Mouse (Mus musculus) A20 (cell line): ENCODE results near the gene Pard3b.

Source experiments
- DNase-seq: peaks from one replicate; pipeline ENCODE4 v3.0.0-alpha.2; 2011; ENCODE audit warnings: low read depth, low spot score

Gene Pard3b

GRCm38 (mm10) chr1:62632886-62633285 is 994.3 kb downstream of the Pard3b start:
- DNase-seq = no peak

DNA sequence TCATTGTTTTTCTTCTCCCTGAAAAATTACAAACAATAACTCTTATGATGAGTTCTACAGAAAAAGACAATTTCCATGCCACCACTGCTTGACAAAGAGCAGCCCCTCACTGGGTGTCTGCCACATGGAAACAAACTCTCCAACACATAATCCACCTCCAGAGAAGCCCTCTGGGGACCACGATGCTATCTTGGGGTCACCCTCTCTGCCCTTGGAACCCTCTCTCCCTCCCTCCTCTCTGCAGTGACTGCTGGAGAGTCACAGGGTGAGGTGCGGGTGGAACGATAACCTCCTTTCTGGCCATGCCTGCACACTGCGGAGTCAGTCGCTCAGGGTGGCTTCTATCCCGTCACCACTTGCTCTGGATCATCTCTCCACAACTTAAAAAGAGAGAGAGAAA is 996.6 kb downstream of the Pard3b start:
- DNase-seq = no peak

- DNase-seq = no peak
Measured at GRCm38 (mm10) chr1:62636906-62637673, 998.5 kb downstream of the Pard3b start.

DNA sequence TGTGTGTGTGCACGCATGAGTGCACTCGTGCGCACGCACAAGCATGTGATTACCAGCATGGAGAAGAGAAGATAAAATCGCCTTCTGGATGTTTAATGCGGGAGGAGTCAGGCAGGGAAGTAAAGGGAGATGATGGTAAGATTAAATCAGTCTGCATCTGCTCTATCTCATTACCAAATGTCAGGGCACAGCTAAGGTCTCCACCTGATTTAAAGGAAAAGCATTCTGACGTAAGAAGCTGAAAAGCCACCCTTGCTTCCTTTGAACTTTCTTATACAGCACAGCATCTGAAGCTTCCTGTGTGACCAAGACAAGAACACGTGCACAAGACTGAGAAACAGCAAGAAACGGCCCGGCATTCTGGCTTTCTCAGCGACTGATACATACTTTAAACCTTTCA is 1000.4 kb downstream of the Pard3b start:
- DNase-seq = no peak

DNA sequence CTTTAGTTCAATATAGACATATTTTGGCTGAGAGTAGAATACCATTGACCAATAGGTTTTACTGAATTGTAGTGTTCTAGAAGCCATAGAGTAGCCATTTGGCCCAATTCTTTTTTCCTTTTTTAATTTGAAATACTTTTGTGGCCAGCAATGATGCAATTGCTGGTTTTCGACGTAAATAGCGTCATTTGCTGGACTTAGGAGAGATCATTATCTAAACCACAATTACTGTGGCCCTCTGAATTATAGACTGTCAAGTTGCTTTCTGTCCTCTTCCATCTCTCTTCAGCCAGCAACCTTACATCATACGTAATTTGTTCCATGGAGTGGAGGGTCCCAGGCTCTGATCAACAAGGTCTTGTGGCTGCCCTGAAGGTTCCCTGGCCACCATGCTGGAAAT is 1000.8 kb downstream of the Pard3b start:
- no peak for DNase-seq

DNA sequence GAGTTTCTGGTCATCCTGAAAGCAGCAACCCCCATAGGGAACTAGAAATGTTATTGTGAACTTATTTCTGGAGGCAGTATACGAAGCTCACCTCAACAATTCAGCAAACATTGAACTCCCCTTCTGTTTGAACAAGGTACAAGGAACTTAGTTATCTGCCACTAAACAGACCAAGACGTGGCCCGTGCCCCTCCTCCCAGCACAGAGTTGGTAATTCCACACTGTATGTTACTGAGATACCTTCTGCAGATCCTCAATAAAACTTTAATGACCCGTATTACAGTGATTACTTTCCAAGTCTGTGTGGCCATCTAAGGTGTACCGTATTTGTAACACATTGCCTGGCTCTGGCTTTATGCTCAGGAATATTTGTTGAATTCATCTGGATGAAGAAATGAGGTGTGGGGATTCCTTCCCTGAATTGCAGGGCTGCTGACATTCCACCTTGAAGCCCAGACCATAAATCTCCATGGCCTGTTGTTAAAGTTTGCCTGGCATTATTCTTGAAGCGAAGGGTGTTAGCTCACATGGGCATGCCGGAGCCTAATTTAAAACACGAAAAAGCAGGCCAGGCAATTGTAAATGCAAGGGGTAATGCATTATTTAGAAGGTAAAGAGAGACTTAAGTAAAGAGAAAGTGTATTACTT is 1006.1 kb downstream of the Pard3b start:
- DNase-seq = no peak

DNA sequence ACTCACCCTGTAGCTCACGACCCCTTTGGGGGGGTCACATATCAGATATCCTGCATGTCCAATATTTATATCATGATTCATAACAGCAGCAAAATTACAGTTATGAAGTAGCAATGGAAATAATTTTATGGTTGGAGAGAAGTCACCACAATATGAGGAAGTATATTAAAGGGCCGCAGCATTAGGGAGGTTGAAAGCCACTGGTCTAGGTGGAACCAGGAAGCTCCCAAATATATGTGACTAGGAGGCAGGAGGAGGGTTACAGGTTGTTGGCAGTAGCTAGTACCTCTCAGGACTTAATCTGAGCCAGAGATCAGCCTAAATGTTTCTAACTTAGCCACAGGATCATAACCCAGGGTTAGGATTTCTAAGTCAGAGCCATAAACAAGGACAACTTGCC is 1008.2 kb downstream of the Pard3b start:
- DNase-seq = no peak

GRCm38 (mm10) chr1:62648116-62648515 is 1009.5 kb downstream of the Pard3b start:
- DNase-seq = no peak

- no peak for DNase-seq
Measured at GRCm38 (mm10) chr1:62648591-62648990, 1010.0 kb downstream of the Pard3b start.

DNA sequence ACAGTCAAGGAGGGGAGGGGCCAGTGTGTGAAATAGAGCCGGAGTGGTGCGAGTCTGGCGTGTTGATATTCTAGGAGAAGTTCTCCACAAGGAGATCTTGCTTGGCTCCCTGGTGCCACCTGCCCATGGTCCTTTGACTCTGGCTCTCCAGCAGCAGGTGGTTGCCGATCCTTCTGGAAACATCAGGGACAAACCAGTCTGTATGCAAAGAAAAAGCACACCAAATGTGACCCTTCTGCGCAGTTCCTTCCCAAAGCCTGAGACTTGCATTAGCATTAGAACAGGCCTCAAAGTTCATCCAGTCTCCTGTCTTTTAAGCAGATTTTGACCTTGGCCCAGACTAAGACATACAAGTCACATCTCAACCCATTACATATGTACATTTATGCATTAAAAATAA is 1011.9 kb downstream of the Pard3b start:
- no peak for DNase-seq

GRCm38 (mm10) chr1:62654436-62654835 is 1015.8 kb downstream of the Pard3b start:
- no peak for DNase-seq

- no peak for DNase-seq
Measured at GRCm38 (mm10) chr1:62664960-62665645, 1026.5 kb downstream of the Pard3b start.

GRCm38 (mm10) chr1:62665771-62666730 is 1027.4 kb downstream of the Pard3b start:
- no peak for DNase-seq

GRCm38 (mm10) chr1:62666780-62667179 is 1028.2 kb downstream of the Pard3b start:
- DNase-seq = no peak

DNA sequence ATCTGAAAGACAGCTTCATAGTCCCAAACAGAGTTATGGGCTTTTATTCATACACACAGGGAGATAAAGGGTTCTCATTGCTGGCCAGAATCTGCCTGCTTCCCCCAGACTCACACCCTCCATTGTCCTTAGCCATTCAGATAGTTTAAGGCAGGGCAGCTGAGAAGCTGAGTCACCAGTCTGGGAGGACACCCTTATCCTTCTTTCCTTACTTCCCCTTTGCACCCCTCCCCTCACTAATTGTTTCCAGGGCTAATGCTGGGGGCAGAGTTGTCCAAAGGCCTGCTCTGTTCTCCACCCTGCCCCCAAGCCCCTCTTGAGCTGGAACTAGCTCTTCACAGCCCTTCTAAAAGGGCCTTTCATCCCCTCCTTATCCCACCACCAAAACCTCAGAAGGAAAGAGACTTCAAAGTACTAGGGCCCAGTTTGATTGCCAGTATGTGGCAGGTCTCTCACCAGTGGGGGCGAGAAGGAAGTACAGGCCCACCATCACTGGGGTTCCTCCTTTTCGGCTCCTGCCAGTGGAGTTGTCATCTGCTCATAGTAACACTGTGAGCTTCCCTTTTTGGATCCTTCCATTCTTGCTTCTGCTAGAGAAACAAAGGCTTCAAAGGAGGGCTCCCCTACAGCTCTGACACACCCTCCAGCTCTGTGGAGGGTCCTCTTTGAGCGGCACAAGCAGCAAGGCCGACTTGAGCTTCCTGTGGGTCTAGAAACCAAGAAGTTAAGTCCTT is 1040.2 kb downstream of the Pard3b start:
- DNase-seq = no peak

- DNase-seq = no peak
Measured at GRCm38 (mm10) chr1:62679466-62679865, 1040.8 kb downstream of the Pard3b start.

DNA sequence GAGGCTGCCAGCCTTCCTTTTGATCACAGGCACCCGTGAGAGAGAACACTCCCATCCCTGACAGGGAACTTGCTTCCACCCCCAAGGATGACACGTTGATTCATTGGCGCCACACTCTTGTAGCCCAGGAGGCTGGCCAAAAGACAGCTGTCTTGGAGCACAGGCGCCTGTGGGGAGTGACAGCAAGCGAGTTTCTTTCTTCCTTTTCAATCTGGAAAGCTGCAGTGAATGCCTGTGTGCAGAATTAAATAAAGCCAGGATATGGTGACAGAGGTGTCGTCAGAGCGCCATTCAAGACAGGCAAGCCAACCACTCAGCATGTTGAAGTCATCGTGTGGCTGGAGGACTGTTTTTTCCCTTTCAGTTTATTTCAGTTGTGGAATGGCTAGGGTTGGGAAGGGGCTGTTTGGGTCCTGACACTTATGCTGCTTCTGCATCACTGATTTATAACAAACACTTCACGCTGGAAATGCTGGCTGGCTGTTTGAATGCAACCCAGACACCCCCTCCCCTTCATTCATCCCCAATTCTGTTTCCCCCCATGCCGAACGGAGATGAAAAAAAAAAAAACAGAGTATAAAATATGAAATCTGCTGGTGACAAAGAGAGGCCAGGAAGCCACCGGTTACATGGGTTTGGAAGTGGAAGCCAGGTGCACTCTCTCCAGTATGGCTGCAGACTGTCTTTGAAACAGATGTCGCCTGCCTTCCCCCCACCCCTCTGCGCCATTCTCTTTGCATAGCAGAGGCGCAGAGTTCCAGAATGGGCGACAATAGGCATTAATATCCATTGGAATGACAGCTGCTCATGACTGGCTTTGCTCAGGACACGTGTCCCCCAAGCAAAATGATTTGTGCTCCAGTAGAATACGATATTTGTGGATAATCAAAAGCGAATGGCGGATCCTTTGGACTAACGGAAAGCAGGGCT is 1044.1 kb downstream of the Pard3b start:
- DNase-seq = no peak

DNA sequence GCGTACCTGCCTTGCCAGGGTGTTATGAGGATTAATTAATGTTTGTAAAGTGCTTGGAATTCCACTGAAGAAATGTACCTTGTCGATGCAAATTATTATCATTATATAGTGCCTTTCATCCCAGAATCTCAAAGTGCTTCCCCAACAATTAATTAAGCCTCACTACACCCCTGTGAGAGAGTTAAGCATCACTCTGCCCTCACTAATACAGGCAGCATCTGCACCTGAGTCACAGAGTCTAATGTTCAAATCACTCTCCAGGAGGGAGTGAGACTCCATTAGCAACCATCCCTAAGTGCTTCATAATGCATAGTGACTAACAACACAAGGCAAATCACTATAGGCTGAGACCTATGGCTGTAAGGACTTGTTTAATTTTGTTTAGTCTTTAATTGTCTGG is 1044.9 kb downstream of the Pard3b start:
- DNase-seq = no peak

GRCm38 (mm10) chr1:62687511-62687910 is 1048.9 kb downstream of the Pard3b start:
- no peak for DNase-seq

DNA sequence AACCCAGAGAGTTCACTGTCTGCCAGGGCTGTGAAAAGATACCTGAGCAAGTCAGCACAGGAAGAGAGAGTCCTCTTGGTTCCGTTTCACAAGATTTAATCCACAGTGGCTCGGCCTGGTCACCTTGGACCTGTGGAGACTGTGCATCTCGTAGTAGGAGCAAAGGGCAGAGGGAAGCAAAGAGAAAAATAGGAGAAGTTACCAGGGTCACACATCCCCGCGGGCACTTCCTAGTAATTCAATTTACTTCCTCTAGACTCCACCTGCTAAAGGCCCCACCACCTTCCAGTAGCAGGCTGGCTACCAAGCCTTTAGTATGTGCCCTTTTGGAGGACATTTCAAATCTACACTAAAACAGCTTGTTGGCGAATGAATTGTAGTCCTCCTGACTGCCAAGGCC is 1052.6 kb downstream of the Pard3b start:
- DNase-seq = no peak
